Mouse (Mus musculus) hindbrain, postnatal 0 days (tissue): ENCODE results near the gene Ppp1r14a. TPM values are rescaled to one million over a fixed set of nuclear protein-coding genes. Genes with fewer than 3 reads are reported as not detected.

Experiments used
- ATAC-seq: fragments of 200-750 bp; cut with Nextera tagmentation; 2 replicates; pipeline ENCODE4 v1.8.0; 2017; ENCODE audit warnings: mild to moderate bottlenecking, moderate TSS enrichment, moderate library complexity
- DNase-seq: peaks from one replicate; pipeline ENCODE4 v3.0.0-alpha.2; 2015; ENCODE audit warnings: low spot score
- H3K27ac ChIP-seq: fragments of 300-500 bp; sonication (generic); 2 replicates; pipeline ENCODE4 v1.5.1; 2014; ENCODE audit warnings: mild to moderate bottlenecking
- H3K27me3 ChIP-seq: fragments of 300-500 bp; sonication (generic); 2 replicates; pipeline ENCODE4 v1.6.1; 2014; ENCODE audit warnings: low read length, mixed read lengths; ENCODE audit not compliant: insufficient read depth
- H3K36me3 ChIP-seq: fragments of 300-500 bp; sonication (generic); 2 replicates; pipeline ENCODE4 v1.6.1; 2014; ENCODE audit warnings: low read length, mixed read lengths; ENCODE audit not compliant: insufficient read depth
- H3K4me1 ChIP-seq: fragments of 300-500 bp; sonication (generic); 2 replicates; pipeline ENCODE4 v1.6.1; 2014; ENCODE audit warnings: antibody characterized with exemption, low read length, mixed read lengths; ENCODE audit not compliant: insufficient read depth
- H3K4me2 ChIP-seq: fragments of 300-500 bp; sonication (generic); 2 replicates; pipeline ENCODE4 v1.6.1; 2014; ENCODE audit warnings: low read depth, mild to moderate bottlenecking, low read length, moderate library complexity, mixed read lengths
- H3K4me3 ChIP-seq: fragments of 300-500 bp; sonication (generic); 2 replicates; pipeline ENCODE4 v1.5.1; 2014; ENCODE audit warnings: low read length
- H3K9ac ChIP-seq: fragments of 300-500 bp; sonication (generic); replicated peaks from 2 replicates; pipeline ENCODE4 v1.6.1; 2014; ENCODE audit warnings: mild to moderate bottlenecking, low read length, moderate library complexity, mixed read lengths
- H3K9me3 ChIP-seq: fragments of 300-500 bp; sonication (generic); 2 replicates; pipeline ENCODE4 v1.6.1; 2016; ENCODE audit warnings: low read length, mixed read lengths
- CTCF ChIP-seq: IDR thresholded peaks from 2 replicates; pipeline ENCODE4 v1.5.1; 2016; ENCODE audit warnings: antibody characterized with exemption, control low read depth, low read depth
- WGBS: fragments of 180-500 bp; shearing (Covaris S2); extraction: QIAGEN DNeasy Blood & Tissue Kit; methylation state at CpG from one replicate; pipeline ENCODE4 v1.1.7; 2014; 5-methylcytosine and 5-hydroxymethylcytosine counted together
- polyA plus RNA-seq: library from polyadenylated mRNA; unstranded; fragments of >200 nt; fragmentation: Nextera tagmentation; extraction: Ambion mirVana; gene quantifications from 2 replicates; pipeline ENCODE4 v1.2.1, GENCODE M21; 2015
- total RNA-seq: library from RNA; depleted of rRNA; stranded (reverse); fragments of >200 nt; gene quantifications from 2 replicates; pipeline ENCODE4 v1.2.3, GENCODE M21; 2014

Gene Ppp1r14a
- total and polyA plus RNA-seq, 2 experiments from 2014 or later: 3.4 TPM

DNA sequence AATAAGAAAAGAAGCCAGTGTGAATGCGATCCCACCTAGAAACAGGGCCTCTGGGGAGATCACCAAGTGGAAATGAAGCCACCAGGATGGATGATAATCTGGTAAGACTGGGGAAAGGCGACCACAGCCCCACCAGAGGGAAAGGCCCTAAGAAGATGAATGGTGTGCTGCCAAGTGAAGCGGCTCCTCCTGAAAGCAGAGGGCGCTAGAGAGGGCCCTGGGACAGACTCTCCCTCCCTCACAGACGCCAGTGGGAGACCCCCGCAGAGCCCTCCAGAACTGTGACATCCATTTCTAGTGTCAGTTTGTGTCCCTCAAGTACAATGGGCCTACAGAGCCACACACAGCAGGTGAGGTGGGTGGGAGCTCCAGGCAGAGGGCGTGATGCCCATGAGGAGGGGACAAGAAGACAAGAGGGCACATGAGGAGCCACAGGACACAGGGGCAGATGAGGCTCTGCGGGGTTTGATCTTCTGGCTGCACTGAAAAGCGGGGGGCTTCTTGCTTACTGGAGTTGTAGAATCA is 47.7 kb downstream of the Ppp1r14a start:
- Histone ChIP-seq H3K4me1 (no peaks in the 10 kb centered on the region), H3K4me3 (no peak overlapping the region), H3K9ac (no peak overlapping the region), H3K36me3 (peaks cover 18% of the 10 kb centered on the region; the same call in 1 of the 2 replicates), H3K27ac (no peak overlapping the region), H3K9me3 (no peaks in the 10 kb centered on the region), H3K4me2 (no peak overlapping the region), H3K27me3 (no peaks in the 10 kb centered on the region)
- 64% methylated on average over 9 of the region's 9 CpGs for WGBS
- DNase-seq (no peak), ATAC-seq (no peak)
- peak; percentile 47 for TF ChIP-seq CTCF

DNA sequence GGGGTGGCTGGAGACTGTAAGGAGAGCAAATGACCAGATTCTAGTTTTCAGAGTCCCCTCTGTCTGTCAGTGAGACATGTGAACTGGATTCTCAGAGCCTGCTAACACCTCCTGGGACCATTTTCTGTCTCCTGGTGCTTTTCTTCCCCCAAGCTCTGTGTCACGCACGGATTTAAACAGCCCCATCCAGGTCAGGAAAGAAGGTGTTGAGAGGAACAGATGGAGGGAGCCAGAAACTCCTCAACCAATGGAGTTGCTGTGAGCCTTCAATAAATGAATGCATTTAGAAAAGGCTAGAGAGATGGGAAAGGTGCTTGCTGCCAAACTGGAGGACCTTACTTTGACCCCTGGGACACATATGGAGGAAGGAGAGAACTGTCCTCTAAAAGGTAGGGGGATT is 48.7 kb downstream of the Ppp1r14a start:
- H3K4me3 ChIP-seq: no peak overlapping the region
- WGBS: 81% methylated on average over 2 of the region's 2 CpGs

DNA sequence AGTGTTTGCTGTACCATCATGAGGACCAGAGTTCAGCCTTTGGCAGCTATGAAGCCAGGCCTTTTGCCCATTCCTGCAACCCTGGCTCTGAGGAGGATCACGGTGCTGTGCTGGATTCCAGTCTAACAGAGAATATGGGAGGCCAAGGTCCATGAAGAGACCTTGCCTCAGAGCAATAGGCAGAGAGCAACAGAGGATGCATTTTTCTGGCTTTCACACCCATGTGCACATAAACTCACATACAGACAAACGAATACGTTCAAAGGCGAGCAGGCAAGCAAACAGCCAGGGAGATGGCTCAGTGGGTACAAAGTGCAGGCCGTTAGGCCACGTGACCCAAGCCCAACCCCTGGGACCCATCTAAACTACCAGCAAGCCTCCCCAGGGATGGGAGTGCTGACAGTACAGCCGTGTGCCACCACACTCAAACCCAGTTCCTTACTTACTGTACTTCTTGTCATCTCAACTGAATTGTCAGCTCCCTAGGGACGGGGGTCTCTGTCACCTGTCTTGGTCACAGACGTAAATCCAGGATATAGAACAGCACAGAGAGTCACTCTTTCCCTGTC is 49.3 kb downstream of the Ppp1r14a start:
- no peak for TF ChIP-seq CTCF
- H3K4me2 ChIP-seq: no peak overlapping the region
- ATAC-seq (no peak), DNase-seq (no peak)
- H3K4me1 ChIP-seq: no peaks in the 10 kb centered on the region
- no peaks in the 10 kb centered on the region for H3K9me3 ChIP-seq
- no peak overlapping the region for H3K4me3 ChIP-seq
- H3K36me3 ChIP-seq: peaks cover 12% of the 10 kb centered on the region; the same call in 1 of the 2 replicates
- H3K27me3 ChIP-seq: no peaks in the 10 kb centered on the region
- H3K9ac ChIP-seq: no peak overlapping the region
- H3K27ac ChIP-seq: no peak overlapping the region
- 85% methylated on average over 9 of the region's 9 CpGs for WGBS

More for the DNA sequence above, 48.7 kb downstream of the Ppp1r14a start:
- H3K9ac ChIP-seq: no peak overlapping the region
- peaks cover 15% of the 10 kb centered on the region; the same call in 1 of the 2 replicates for H3K36me3 ChIP-seq
- no peaks in the 10 kb centered on the region for H3K27me3 ChIP-seq
- DNase-seq (no peak), ATAC-seq (no peak)
- H3K27ac ChIP-seq: no peak overlapping the region
- no peaks in the 10 kb centered on the region for H3K4me1 ChIP-seq
- no peak for TF ChIP-seq CTCF
- H3K4me2 ChIP-seq: no peak overlapping the region
- H3K9me3 ChIP-seq: no peaks in the 10 kb centered on the region

GRCm38 (mm10) chr7:29338984-29339679 is 50.0 kb downstream of the Ppp1r14a start:
- DNase-seq (no peak), ATAC-seq (no peak)
- Histone ChIP-seq H3K27ac (no peak overlapping the region), H3K4me1 (no peaks in the 10 kb centered on the region), H3K4me3 (no peak overlapping the region), H3K9ac (no peak overlapping the region), H3K4me2 (no peak overlapping the region), H3K9me3 (no peaks in the 10 kb centered on the region), H3K36me3 (peaks cover 12% of the 10 kb centered on the region; the same call in 1 of the 2 replicates), H3K27me3 (no peaks in the 10 kb centered on the region)
- no peak for TF ChIP-seq CTCF
- WGBS: 77% methylated on average over 14 of the region's 14 CpGs

GRCm38 (mm10) chr7:29340247-29340646 is 51.1 kb downstream of the Ppp1r14a start:
- Histone ChIP-seq H3K4me2 (no peak overlapping the region), H3K4me3 (no peak overlapping the region), H3K4me1 (no peaks in the 10 kb centered on the region), H3K36me3 (peaks cover 12% of the 10 kb centered on the region; the same call in 1 of the 2 replicates), H3K27me3 (no peaks in the 10 kb centered on the region), H3K27ac (no peak overlapping the region), H3K9me3 (no peaks in the 10 kb centered on the region), H3K9ac (no peak overlapping the region)
- DNase-seq (no peak), ATAC-seq (no peak)
- 90% methylated on average over 9 of the region's 9 CpGs for WGBS
- no peak for TF ChIP-seq CTCF

GRCm38 (mm10) chr7:29340838-29341237 is 51.7 kb downstream of the Ppp1r14a start:
- DNase-seq: no peak
- Histone ChIP-seq H3K27ac (no peak overlapping the region), H3K4me2 (no peak overlapping the region), H3K4me3 (no peak overlapping the region), H3K9ac (no peak overlapping the region), H3K36me3 (peaks cover 12% of the 10 kb centered on the region; the same call in 1 of the 2 replicates), H3K27me3 (no peaks in the 10 kb centered on the region), H3K4me1 (no peaks in the 10 kb centered on the region), H3K9me3 (no peaks in the 10 kb centered on the region)
- WGBS: 89% methylated on average over 8 of the region's 8 CpGs
- no peak for ATAC-seq
- TF ChIP-seq CTCF: no peak

GRCm38 (mm10) chr7:29341722-29342121 is 52.6 kb downstream of the Ppp1r14a start:
- no peak overlapping the region for H3K9ac ChIP-seq
- no peak for DNase-seq
- 45% methylated on average over 12 of the region's 12 CpGs for WGBS

More at GRCm38 (mm10) chr7:29341722-29342121, 52.6 kb downstream of the Ppp1r14a start:
- ATAC-seq: no peak
- no peak overlapping the region for H3K4me3 ChIP-seq
- peaks cover 12% of the 10 kb centered on the region; the same call in 1 of the 2 replicates for H3K36me3 ChIP-seq
- H3K9me3 ChIP-seq: no peaks in the 10 kb centered on the region
- H3K4me2 ChIP-seq: no peak overlapping the region
- H3K27ac ChIP-seq: peak overlapping the region; percentile 51; the same call in 1 of the 2 replicates
- no peaks in the 10 kb centered on the region for H3K4me1 ChIP-seq
- H3K27me3 ChIP-seq: no peaks in the 10 kb centered on the region
- no peak for TF ChIP-seq CTCF
